Mouse (Mus musculus): ENCODE measurements around the gene Tnni3. TPM values are rescaled to one million over a fixed set of nuclear protein-coding genes. Genes with fewer than 3 reads are reported as not detected.
"Not testable (repeated sequence)": the region's sequence is repeated elsewhere in the genome, so short reads cannot be mapped to it uniquely, and the experiment has no call there.

Tnni3 gene
- total and polyA plus RNA-seq, 2 experiments from 2014 or later: 3.9 TPM; not detected in 1

GRCm38 (mm10) chr7:4532005-4532729 is 8.1 kb upstream of the Tnni3 start, which contains the start of gene Dnaaf3:
TSS of gene Dnaaf3 (minus strand) at chr7:4532453.
- H3K4me2 ChIP-seq (ENCODE audit: low read depth, low read length): peak within 1 kb of the TSS; percentile 58
- H3K9me3 ChIP-seq (ENCODE audit: low read length): no peaks in the 10 kb centered on the region
- TF ChIP-seq CTCF (IDR thresholded peaks at IDR 0.05; ENCODE audit: low read depth): no peak
- ATAC-seq (peak; percentile 80), DNase-seq (ENCODE audit: low spot score) (peak; percentile 82)
- no peaks in the 10 kb centered on the region for H3K4me1 ChIP-seq (ENCODE audit: insufficient read depth, low read length)
- H3K27me3 ChIP-seq (ENCODE audit: insufficient read depth, low read length): peaks cover 9% of the 10 kb centered on the region; the same call in 1 of the 2 replicates
- H3K9ac ChIP-seq (replicated peaks; ENCODE audit: low read length): peak within 1 kb of the TSS; percentile 28
- WGBS: 1% methylated on average over 28 of the region's 28 CpGs
- H3K36me3 ChIP-seq (ENCODE audit: insufficient read depth, low read length): no peaks in the 10 kb centered on the region
- H3K4me3 ChIP-seq (ENCODE audit: low read length): peak within 1 kb of the TSS; percentile 28
- no peak within 1 kb of the TSS for H3K27ac ChIP-seq

- 60% methylated on average over 7 of the region's 8 CpGs for WGBS
- H3K36me3 ChIP-seq (ENCODE audit: insufficient read depth, low read length); ATAC-seq; DNase-seq (ENCODE audit: low spot score); H3K27me3 ChIP-seq (ENCODE audit: insufficient read depth, low read length); H3K9ac ChIP-seq (replicated peaks; ENCODE audit: low read length); H3K4me3 ChIP-seq (ENCODE audit: low read length); H3K9me3 ChIP-seq (ENCODE audit: low read length); H3K4me2 ChIP-seq (ENCODE audit: low read depth, low read length); H3K4me1 ChIP-seq (ENCODE audit: insufficient read depth, low read length); H3K27ac ChIP-seq: not testable (repeated sequence)
Observed at GRCm38 (mm10) chr7:4530166-4530565, 6.1 kb upstream of the Tnni3 start.

- no peaks in the 10 kb centered on the region for H3K36me3 ChIP-seq (ENCODE audit: insufficient read depth, low read length)
- no peaks in the 10 kb centered on the region for H3K4me1 ChIP-seq (ENCODE audit: insufficient read depth, low read length)
- H3K27me3 ChIP-seq (ENCODE audit: insufficient read depth, low read length): peaks cover 9% of the 10 kb centered on the region; the same call in 1 of the 2 replicates
- DNase-seq (ENCODE audit: low spot score) (no peak), ATAC-seq (no peak)
- H3K27ac ChIP-seq: no peak overlapping the region
- peak overlapping the region; percentile 58 for H3K4me2 ChIP-seq (ENCODE audit: low read depth, low read length)
- no peak overlapping the region for H3K4me3 ChIP-seq (ENCODE audit: low read length)
- TF ChIP-seq CTCF (IDR thresholded peaks at IDR 0.05; ENCODE audit: low read depth): no peak
- H3K9me3 ChIP-seq (ENCODE audit: low read length): no peaks in the 10 kb centered on the region
- 51% methylated on average over 18 of the region's 18 CpGs for WGBS
- no peak overlapping the region; the same call in 1 of the 2 replicates for H3K9ac ChIP-seq (replicated peaks; ENCODE audit: low read length)
Observed at GRCm38 (mm10) chr7:4527302-4527689, 3.3 kb upstream of the Tnni3 start.

- Histone ChIP-seq H3K27me3 (ENCODE audit: insufficient read depth, low read length) (peaks cover 2% of the 10 kb centered on the region; the same call in 1 of the 2 replicates), H3K4me1 (ENCODE audit: insufficient read depth, low read length) (no peaks in the 10 kb centered on the region), H3K4me3 (ENCODE audit: low read length) (peak overlapping the region; percentile 30), H3K9me3 (ENCODE audit: low read length) (no peaks in the 10 kb centered on the region), H3K27ac (peak overlapping the region; percentile 11; the same call in 1 of the 2 replicates), H3K36me3 (ENCODE audit: insufficient read depth, low read length) (no peaks in the 10 kb centered on the region), H3K4me2 (ENCODE audit: low read depth, low read length) (peak overlapping the region; percentile 58), H3K9ac (replicated peaks; ENCODE audit: low read length) (peak overlapping the region; percentile 31)
- peak; percentile 94 for DNase-seq (ENCODE audit: low spot score)
- peak; percentile 96 for ATAC-seq
- TF ChIP-seq CTCF (IDR thresholded peaks at IDR 0.05; ENCODE audit: low read depth): peak; percentile 86
- 21% methylated on average over 40 of the region's 40 CpGs for WGBS
Observed at GRCm38 (mm10) chr7:4526341-4527301, 2.6 kb upstream of the Tnni3 start.

- H3K9me3 ChIP-seq (ENCODE audit: low read length): no peaks in the 10 kb centered on the region
- H3K4me3 ChIP-seq (ENCODE audit: low read length): no peak overlapping the region
- no peaks in the 10 kb centered on the region for H3K27me3 ChIP-seq (ENCODE audit: insufficient read depth, low read length)
- H3K4me1 ChIP-seq (ENCODE audit: insufficient read depth, low read length): no peaks in the 10 kb centered on the region; the same call in 1 of the 2 replicates
- H3K4me2 ChIP-seq (ENCODE audit: low read depth, low read length): no peak overlapping the region
- H3K36me3 ChIP-seq (ENCODE audit: insufficient read depth, low read length): no peaks in the 10 kb centered on the region
- no peak for TF ChIP-seq CTCF (IDR thresholded peaks at IDR 0.05; ENCODE audit: low read depth)
- DNase-seq (ENCODE audit: low spot score) (no peak), ATAC-seq (no peak)
- WGBS: 92% methylated on average over 33 of the region's 33 CpGs
- no peak overlapping the region for H3K27ac ChIP-seq
- H3K9ac ChIP-seq (replicated peaks; ENCODE audit: low read length): no peak overlapping the region
Observed at GRCm38 (mm10) chr7:4523205-4524130, 561 bp downstream of the Tnni3 start.

- H3K36me3 ChIP-seq (ENCODE audit: insufficient read depth, low read length): no peaks in the 10 kb centered on the region
- no peak overlapping the region for H3K9ac ChIP-seq (replicated peaks; ENCODE audit: low read length)
- H3K9me3 ChIP-seq (ENCODE audit: low read length): no peaks in the 10 kb centered on the region
- H3K4me2 ChIP-seq (ENCODE audit: low read depth, low read length): no peak overlapping the region
- no peak overlapping the region for H3K4me3 ChIP-seq (ENCODE audit: low read length)
- TF ChIP-seq CTCF (IDR thresholded peaks at IDR 0.05; ENCODE audit: low read depth): no peak
- no peak overlapping the region for H3K27ac ChIP-seq
- 87% methylated on average over 6 of the region's 6 CpGs for WGBS
- no peaks in the 10 kb centered on the region for H3K27me3 ChIP-seq (ENCODE audit: insufficient read depth, low read length)
- DNase-seq (ENCODE audit: low spot score): no peak
- no peak for ATAC-seq
- H3K4me1 ChIP-seq (ENCODE audit: insufficient read depth, low read length): no peaks in the 10 kb centered on the region; the same call in 1 of the 2 replicates
Observed at GRCm38 (mm10) chr7:4522292-4522691, 1.7 kb downstream of the Tnni3 start.
